Mouse (Mus musculus) ovary, postnatal 36 days (tissue): Measurements from ENCODE around the gene Rln3.
A peak's percentile ranks its signal among the peaks of the same experiment; 100 is the strongest.

ENCODE experiments used
- DNase-seq: peaks from one replicate; pipeline ENCODE4 v3.0.0; 2022; ENCODE audit warnings: low spot score, mixed read lengths

The Rln3 gene

DNA sequence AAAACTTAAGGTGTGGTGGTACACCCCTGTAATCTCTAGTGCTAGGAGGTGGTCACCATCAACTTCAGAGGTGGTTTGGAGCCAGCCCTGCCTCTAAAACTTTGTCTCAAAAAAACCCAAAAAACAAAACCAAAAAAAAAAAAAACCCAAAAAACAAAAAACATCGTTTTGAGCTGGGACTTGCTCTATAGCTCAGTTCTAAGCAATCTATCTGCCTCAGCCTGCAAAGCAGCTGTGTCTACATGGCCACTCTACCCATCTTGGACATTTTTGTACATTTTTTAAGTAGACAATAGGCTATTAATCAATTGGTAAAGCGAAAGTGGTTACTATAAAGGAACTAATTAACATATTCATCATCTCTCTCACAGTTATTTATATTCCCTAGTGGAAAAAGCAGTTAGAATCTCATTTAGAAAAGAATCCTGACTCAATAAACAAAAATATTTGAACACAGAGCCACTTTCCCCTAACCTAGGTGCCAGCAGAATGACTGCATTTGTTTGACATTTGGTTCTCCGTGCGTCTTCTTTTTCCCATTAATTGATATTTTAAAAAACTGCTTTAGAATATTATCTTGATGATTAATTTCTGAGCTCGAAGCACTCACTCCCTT is 20.8 kb upstream of the Rln3 start:
- no peak for DNase-seq

DNA sequence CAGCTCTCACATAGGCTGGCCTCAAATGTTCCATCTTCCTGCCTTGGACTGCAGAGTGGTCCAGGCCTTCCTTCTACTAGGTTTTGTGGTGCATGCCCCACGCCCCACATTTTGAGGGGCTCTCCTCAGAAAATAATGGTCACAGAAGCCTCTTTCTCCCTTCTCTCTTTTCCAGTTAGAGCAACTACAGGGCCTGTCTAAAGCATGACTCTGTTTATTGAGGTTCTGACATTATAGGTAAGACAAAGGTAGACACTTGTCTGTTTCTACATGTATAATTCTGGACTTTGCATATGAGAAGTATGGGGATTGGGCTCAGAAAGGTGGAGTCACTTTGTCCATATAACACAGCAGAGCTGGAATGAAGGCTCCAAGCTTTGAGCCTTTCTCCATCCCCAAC is 20.2 kb upstream of the Rln3 start, which contains the start of gene Gm10643:
Gene Gm10643 (minus strand): TSS at position 101 of the 400 bp plus-strand sequence.
- DNase-seq: no peak

DNA sequence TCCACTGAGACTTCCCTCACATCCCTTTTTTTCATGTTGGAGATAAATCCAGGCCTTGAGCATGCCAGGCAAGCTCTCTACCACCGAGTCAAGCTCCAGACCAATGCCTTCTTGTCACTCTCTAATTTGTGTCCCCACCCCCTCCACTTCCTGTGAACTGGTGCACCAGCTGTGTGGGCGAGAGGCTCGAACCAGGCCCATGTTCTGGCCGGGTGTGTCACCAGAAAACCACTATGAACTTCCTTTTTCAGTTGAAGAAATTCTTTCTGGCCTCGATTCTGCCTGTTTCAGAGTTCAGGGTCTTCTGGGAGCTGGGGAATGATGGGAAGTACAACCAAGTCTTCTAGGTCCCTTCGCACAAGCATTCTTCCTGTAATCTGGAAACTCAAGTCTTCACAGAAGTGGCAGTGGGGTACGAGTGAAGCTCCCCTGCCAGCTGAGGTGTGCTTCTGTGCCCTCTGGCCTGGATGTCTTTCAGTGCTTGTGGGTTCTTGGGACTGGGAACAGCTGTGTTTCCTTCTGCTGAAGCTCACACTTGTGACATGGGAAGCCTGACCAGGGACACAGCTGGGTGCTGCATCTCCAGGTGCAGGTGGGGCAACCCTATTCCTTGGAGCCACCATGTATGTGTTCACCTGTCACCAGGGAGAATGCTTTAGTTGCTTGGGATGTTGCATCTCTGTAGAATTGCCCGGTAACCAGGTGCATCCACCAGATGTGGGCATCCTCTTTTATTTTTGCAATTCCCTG is 19.2 kb upstream of the Rln3 start:
- no peak for DNase-seq

DNA sequence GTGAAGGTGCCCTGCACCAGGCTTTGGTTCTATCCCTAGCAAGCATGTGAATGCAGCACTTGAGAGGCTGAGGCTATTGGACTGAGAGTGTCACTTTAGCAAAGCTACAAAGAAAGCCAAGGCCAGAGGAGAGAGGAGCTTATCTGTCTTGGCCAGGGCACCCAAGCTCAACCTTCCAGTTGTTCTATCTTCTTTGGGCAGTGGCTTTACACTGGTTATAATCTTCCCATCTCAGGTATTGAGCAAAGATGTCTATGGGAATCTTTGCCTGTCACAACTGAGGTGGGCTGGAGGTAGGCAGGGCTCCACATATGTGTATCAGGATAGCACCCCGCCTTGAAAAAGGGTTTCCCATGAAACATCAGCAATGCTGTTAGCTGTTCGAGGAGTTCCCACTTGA is 15.4 kb upstream of the Rln3 start:
- DNase-seq: no peak

DNA sequence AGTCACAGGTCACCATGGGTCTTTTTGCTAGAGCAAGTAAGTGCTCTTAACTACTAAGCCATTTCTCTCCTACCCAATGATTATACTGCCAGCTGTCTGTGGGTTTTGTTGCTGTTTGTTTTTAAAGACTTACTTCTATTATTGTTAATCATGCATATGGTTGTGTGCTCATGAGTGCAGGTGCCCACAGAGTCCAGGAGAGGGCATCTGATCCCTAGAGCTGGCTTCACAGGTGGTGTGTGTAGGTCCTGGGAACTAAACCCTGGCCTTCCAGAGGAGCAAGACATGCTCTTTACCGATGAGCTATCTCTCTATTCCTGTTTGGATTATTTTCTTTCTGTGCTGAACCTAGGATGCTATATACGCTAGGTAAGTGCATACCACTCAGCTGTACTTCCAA is 14.4 kb upstream of the Rln3 start:
- no peak for DNase-seq

DNA sequence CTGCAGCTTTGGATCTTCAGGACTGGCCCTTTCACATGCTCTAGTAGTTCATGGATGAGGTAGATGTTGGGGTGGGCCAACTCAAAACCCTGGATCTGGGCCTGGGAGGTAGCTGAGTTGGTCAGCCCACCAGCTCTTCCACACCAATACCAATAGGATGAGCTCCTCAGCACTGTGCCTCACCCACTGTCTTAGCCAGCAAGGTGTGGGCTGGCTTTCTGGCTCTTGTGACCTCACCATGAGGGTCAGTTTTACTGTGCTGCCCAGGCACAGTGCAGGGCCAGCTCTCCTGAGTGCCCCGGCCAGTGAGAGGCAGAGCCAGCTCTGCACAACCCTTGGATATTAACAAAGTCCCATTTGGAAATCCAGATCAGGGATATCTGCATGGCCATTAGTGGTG is 13.0 kb upstream of the Rln3 start:
- DNase-seq: no peak

DNA sequence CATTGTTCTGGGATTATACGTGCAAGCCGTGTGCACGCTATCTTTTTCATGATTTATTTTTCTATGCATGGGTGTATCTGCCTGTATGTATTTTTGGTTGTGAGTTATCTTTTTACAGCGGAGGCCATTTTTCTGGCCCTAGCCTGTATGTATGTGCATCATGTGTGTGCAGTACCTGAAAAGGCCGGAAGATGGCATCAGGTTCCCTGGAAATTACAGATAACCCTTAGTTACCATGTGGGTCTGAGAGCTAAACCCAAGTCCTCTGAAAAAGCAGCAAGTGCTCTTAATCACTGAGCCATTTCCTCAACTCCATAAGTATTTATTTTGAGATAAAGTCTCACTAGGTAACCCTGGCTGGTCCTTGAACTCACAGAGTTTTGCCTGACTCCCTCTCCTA is 8.4 kb upstream of the Rln3 start:
- DNase-seq: no peak

DNA sequence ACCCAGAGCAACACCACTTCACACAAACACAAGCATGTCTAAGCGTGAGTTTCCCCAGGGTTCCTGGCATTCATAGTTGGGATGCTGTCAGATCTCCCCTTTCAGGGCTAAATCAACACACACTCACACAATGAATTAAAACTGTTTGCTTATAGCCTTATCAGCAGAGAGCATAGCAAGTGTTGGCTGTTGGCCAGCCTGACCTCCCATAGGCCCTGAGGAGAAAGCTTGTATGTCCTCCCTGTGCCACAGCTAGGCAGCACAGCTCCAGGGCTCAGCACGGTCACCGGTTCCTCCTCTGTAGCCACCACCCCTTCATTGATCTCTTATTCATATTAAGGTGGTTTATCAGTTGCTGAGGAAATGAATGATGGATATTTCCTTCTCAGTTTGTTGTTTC is 7.9 kb upstream of the Rln3 start:
- DNase-seq: no peak

DNA sequence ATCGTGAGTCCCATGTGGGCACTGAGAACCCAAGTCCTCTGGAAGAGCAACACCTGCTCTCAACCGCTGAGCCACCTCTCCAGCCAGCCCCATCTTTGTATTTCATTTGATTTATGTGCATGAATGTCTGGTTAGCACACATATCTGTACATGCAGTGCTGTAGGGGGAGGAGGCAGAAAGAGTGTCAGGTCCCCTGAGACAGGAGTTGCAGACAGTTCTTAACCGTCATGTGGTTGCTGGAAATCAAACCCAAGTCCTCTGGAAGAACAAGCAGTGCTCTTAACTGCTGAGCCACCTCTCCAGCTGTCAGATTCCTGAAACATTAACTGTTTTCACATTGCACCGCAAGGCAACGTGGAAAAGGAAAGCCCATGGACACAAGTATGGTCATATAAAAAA is 3.4 kb upstream of the Rln3 start:
- no peak for DNase-seq

DNA sequence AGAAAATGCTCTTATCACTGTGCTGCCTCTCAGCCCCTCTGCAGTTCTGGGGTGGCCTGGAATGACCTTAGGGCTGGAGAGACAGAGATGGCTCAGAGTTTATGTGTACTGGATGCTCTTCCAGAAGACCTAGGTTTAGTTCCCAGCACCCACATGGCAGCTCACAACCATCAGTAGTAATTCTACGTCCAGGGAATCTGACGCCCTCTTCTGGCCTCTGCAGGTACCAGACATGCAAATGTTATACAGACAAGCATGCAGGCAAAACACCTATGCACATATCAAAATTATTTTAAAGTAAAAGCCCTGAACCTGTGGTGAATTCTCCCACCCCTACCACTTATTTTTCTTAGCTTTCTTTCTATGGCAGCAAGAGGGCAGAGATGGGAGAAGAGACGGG is 1.7 kb upstream of the Rln3 start:
- no peak for DNase-seq

DNA sequence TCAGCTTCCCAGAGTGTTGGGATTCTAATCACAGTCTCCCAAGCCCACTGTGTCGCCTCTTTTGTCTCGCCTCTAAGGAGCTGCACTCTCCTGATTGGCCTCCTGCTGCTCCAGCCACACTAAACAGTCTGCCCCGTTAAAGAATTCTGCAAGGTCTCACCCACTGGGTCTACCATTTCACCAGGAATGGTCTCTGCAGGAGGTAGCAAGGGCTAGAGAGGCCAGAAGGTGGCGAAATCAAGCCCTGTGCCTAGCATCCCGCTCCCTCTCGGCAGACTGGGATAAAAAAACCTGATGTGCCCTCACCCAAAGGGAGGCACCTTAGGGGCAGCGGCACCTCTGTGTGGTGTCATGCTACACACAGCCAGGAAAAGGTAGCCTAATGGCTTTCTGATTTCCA is 697 bp downstream of the Rln3 start:
- DNase-seq: no peak

DNA sequence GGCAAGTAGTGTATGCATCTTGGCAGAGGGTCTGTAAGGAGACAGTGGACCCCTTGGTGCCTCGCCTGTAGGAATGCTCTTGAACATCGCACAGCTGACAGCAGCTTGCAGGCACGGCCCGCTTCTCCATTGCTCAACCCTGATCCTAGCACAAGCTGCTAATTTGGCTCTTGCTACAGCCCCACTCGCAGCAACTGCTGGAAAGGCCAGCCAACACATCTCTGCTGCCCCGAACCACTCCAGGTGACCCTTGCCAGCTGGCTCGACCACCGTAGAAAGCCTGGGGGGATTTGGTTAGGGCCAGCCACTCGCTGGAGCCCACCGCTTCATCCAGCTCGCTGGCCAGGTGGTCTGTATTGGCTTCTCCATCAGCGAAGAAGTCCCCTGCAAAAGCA is 1.9 kb downstream of the Rln3 start:
- DNase-seq: no peak

DNA sequence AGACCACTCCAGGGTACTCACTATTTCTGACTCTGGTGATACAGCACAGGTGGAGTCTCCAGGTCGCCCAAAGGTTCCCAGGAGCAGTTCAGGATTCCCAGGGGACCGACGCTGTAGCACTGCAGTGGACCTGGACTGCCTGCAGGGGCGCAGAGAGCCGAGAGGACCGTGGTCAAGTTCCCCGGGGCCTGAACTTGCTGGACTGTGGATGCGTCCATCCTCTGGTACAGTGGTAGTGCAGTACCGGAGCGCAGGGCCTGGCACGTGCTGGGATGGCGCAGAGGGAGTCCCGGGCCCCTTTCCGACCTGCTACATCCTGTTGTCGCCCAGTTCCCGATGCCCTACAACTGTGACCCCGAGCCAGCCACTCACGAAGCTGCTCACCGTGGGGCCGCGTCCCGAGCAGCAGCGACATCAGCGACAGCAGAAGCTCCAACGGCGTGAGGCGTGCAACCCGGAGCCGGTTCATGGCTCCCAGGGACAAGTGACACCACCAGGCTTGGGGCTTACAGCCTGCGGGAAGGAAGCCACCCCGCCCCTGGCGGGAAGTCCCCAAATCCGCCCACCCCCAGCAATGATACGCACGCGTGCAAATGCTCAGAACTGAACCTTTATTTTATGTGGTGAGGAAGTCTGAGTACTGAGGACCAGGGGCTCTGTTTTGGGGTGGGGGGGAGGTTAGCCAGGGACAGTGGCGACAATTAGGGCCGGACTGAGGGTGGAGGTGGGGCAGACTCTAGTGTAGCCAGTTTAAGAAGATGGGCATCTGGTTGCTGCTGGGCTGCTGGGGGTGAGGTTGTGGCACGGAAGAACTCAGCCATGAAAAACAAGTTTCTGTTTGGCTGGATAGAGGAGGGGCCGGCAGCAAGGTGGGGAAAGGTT is 2.5 kb downstream of the Rln3 start, which contains the start of gene Il27ra:
Gene Il27ra (minus strand): TSS at position 524 of the 882 bp plus-strand sequence.
- peak; percentile 70 for DNase-seq

DNA sequence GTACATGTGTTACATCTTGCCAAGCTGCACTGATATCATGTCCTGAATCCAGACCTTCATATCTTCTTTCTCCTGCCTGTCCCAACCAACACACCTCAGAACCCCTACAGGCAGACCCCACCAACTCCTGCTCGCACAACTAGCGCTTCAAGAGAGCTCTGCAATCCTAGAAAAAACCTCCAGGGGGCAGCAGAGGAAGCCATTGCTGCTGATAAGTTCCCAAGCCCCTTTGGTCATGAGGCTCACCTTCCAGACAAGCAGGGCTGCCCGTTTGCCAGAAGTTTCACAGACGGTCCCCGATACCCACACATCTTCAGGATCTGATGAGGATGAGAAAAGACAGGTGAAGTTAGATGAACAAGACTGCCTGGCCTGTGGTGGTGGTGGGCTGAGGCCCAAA is 5.8 kb downstream of the Rln3 start:
- peak; percentile 56 for DNase-seq

DNA sequence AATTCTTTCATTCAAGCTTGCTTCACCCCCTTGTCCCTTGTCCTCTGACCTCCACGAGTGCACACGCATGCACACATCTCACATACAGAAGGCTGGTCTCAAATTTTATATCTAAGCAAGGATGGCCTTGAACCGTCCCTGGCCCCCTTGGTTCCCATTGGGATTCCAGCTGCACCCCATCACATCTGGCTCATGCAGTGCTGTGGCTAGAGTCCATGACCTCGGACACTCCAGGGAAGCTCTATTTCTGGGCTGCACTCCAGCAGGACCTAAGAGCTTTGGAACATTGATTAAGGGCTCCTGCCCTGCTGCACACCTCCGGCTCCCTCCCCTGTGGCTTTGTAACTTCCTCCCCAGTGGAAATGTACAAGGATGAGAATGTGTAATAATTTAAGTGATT is 6.8 kb downstream of the Rln3 start:
- DNase-seq: peak; percentile 31

DNA sequence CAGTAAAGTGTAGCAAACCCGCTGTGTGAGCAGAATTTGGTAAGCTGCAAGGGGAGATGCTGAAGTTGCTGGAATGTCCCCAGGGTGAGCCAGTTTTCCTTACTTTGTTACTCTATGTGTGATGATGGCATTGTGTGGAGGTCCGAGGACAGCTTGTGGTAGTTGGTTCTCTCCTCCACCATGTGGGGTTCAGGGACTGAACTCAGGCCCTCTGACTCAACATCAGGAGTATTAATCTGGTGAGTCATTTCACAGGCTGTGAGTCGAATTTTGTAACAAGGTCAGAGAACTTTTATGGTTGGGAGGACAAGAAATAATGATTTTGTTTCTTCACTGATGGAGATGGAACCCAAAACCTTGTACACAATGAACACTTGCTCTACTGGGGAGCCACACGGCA is 12.0 kb downstream of the Rln3 start:
- DNase-seq: no peak

DNA sequence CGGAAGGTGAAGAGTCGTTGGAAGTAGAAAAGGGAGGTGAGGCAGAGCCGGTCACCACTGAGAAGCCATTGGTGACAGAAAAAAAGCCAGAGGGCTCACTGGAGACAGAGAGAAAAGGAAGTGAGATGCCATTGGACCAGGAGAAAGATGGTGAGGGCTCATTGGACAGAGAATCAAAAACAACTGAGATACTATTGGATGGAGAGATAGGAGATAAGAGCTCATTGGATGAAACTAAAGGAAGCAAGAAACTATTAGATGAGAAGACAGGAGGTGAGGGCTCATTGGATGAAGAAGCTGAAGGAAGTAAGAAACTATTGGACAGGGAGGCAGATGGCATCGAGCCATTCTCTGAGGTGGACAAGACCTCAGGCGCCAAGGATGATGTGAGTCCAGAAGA is 15.5 kb downstream of the Rln3 start:
- DNase-seq: no peak

DNA sequence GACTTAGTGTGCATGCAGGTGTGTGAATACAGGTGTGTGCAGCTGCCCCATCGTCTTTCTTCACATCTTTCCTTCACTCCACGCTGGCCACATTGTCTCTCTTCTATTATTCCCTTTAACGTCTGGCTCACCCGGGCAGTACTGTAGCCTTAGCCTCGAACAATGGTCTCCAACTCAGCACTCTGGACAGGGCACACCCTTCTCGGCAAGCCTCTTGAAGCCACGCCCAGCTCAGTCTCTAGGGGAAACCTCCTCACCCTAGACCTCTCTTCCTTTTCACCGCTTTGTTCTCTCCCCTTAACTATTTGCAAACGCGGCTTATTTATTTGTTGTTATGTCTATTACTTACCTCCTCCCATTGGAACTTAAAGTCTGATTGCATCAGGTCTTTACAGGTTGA is 17.4 kb downstream of the Rln3 start:
- DNase-seq: no peak

DNA sequence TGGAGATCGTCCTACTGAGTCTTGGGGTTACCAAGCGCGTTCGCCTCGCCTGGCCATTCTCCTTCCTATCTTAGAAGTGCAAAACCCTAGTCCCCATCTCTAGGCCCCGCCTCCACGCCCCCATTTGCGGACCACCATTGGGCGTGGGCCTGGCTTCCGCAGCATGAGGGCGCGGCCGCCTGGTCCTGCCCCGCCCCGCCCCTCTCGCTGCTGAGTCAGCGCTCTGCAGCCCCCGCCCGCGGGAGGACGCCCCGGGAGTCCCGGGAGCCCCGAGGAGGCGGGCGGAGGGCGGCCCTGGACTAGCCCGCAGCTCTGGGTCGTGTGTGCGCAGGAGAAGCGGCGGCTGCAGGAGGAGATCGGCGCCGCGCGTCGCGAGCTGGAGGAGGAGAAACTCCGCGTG is 18.9 kb downstream of the Rln3 start:
- peak; percentile 57 for DNase-seq

DNA sequence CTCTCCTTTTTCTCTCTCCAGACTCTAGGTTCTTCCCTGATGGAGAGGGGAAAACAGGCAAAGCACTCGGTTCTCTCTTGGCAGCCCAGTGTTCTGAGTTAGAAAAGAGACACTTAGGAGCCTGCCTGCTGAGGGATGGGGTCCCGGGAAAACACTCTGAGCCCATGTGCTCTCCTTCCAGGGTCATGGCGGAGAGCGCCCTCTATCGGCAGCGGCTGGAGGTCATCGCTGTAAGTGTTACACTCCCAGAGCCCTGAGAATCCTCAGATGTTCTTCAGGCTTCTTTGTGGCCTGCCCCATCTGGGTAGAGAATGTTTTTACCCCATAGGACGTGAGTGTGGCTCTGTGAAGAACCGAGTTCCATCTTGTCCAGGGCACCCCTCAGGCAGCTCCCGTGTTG is 20.6 kb downstream of the Rln3 start:
- peak; percentile 62 for DNase-seq

DNA sequence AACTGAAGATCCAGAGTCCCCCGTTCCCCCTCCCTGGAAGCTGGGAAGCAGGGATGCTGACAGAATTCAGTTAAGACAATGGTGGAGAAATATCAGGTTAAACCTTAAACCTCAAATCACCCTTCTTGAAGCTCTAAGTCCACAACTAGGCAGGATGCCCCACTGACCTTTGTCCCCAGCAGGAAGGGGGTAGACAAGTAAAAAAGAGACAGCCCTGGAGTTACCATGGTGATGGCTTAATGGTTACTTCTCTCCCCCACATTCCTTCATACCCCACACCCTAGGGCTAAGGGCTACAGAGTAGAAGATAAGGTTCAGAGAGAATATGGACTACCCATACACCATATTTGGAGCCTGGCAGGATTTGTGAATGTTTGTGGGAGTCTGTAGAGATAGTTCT is 21.2 kb downstream of the Rln3 start:
- no peak for DNase-seq

DNA sequence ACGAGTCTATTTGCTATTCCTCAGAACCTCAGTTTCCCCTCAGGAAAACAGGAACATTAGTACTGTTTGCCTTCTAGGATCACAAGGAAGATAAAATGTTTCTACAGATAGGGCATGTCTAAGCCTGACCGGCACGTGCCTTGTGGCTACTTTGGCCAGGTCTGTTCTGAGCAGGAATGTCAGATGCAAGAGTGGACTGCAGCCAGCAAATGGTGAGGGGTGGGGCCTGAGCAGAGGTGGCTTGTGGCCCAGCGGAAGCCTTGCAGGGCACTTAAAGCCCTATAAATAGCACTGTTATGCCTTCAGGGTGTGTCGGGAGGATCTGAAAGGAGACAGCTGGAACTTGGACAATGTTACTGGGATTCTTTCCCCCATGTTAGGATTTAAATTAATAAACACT is 21.7 kb downstream of the Rln3 start:
- DNase-seq: no peak

DNA sequence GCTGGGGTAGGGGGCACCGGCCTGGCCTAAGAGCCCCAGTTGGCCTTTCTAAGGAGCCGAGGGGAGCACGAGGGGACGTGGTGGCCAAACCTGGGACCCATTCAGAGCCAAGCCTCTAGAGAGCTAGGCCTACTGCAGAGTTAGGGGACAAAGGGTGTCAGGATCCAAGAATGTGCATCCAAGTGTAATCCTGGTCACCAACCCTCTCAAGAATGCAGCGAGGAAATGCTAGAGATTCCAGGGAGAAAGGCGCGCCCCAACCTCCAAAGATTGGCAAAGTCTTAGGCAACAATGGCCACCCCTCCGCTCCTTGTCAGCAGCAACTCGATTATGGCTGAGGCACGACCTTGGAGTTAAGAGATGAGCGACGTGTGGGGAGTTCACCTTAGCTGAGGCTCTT is 23.2 kb downstream of the Rln3 start:
- no peak for DNase-seq
